Mouse (Mus musculus): Measurements from ENCODE around the gene Garem2.

DNA sequence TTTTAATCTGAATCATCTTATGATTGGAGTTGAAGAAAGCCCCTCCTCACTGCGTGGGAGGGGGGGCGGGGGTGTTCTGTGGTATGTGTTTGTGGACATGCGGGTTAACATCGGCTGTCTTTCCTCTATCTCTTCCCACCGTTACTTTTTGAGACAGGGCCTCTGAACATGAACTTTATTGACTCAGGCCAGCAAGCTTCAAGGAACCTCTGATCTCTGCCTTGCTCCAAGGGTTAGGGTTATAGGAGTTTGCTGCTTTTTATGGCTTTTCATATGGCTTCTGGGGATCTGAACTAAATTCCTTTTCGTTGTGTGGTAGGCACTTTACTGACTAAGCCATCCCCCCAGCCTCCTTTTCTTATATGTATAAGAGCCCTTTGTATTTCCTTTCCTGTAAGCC, 57.4 kb downstream of the Garem2 start:
- TF ChIP-seq CTCF (IDR thresholded peaks at IDR 0.05; ENCODE audit: low read depth), result no peak
- TF ChIP-seq EP300 (IDR thresholded peaks at IDR 0.05; ENCODE audit: low read depth), result no peak

Measured in heart, postnatal 0 days (tissue).